Mouse (Mus musculus): ENCODE results near the gene Fez2.
A peak's percentile ranks its signal among the peaks of the same experiment; 100 is the strongest.

The Fez2 gene

GRCm38 (mm10) chr17:78417381-78418281 lies at the start of gene Fez2:
Gene Fez2, minus strand, starts transcription at chr17:78418152.
- DNase-seq: peak; percentile 98

GRCm38 (mm10) chr17:78465500-78465899 lies 47.5 kb upstream of the Fez2 start:
- no peak for DNase-seq

GRCm38 (mm10) chr17:78465071-78465470 lies 47.1 kb upstream of the Fez2 start:
- DNase-seq: no peak

GRCm38 (mm10) chr17:78460140-78460539 lies 42.2 kb upstream of the Fez2 start:
- DNase-seq: no peak

GRCm38 (mm10) chr17:78455556-78455955 lies 37.6 kb upstream of the Fez2 start:
- no peak for DNase-seq

- DNase-seq: peak; percentile 87 to 89
Measured at GRCm38 (mm10) chr17:78455114-78455513, 37.2 kb upstream of the Fez2 start.

GRCm38 (mm10) chr17:78454189-78454977 lies 36.4 kb upstream of the Fez2 start:
- DNase-seq: no peak

GRCm38 (mm10) chr17:78453529-78453928 lies 35.6 kb upstream of the Fez2 start:
- DNase-seq: no peak

- peak; percentile 44 to 45 for DNase-seq
Measured at GRCm38 (mm10) chr17:78451886-78452285, 33.9 kb upstream of the Fez2 start.

GRCm38 (mm10) chr17:78451332-78451793 lies 33.4 kb upstream of the Fez2 start:
- DNase-seq: peak; percentile 12 to 20

- DNase-seq: no peak
Measured at GRCm38 (mm10) chr17:78449635-78450197, 31.8 kb upstream of the Fez2 start.

GRCm38 (mm10) chr17:78444826-78445225 lies 26.9 kb upstream of the Fez2 start:
- DNase-seq: no peak

- no peak for DNase-seq
Measured at GRCm38 (mm10) chr17:78440771-78441170, 22.8 kb upstream of the Fez2 start.

- DNase-seq: no peak
Measured at GRCm38 (mm10) chr17:78437161-78437560, 19.2 kb upstream of the Fez2 start.

- no peak for DNase-seq
Measured at GRCm38 (mm10) chr17:78435661-78436060, 17.7 kb upstream of the Fez2 start.

GRCm38 (mm10) chr17:78434746-78435145 lies 16.8 kb upstream of the Fez2 start:
- peak; percentile 77 to 79 for DNase-seq

- DNase-seq: peak; percentile 55 to 58
Measured at GRCm38 (mm10) chr17:78430374-78430773, 12.4 kb upstream of the Fez2 start.

- DNase-seq: no peak
Measured at GRCm38 (mm10) chr17:78429051-78429450, 11.1 kb upstream of the Fez2 start.

- no peak for DNase-seq
Measured at GRCm38 (mm10) chr17:78425026-78425425, 7.1 kb upstream of the Fez2 start.

GRCm38 (mm10) chr17:78419216-78419615 lies 1.3 kb upstream of the Fez2 start:
- DNase-seq: no peak

- no peak for DNase-seq
Measured at GRCm38 (mm10) chr17:78415255-78415654, 2.7 kb downstream of the Fez2 start.

GRCm38 (mm10) chr17:78409900-78410299 lies 8.1 kb downstream of the Fez2 start:
- DNase-seq: no peak

- no peak for DNase-seq
Measured at GRCm38 (mm10) chr17:78408386-78408785, 9.6 kb downstream of the Fez2 start.
